Mouse (Mus musculus): ENCODE data around the gene Aspscr1.
"Not testable (repeated sequence)": the region's sequence is repeated elsewhere in the genome, so short reads cannot be mapped to it uniquely, and the experiment has no call there.

The Aspscr1 gene

DNA sequence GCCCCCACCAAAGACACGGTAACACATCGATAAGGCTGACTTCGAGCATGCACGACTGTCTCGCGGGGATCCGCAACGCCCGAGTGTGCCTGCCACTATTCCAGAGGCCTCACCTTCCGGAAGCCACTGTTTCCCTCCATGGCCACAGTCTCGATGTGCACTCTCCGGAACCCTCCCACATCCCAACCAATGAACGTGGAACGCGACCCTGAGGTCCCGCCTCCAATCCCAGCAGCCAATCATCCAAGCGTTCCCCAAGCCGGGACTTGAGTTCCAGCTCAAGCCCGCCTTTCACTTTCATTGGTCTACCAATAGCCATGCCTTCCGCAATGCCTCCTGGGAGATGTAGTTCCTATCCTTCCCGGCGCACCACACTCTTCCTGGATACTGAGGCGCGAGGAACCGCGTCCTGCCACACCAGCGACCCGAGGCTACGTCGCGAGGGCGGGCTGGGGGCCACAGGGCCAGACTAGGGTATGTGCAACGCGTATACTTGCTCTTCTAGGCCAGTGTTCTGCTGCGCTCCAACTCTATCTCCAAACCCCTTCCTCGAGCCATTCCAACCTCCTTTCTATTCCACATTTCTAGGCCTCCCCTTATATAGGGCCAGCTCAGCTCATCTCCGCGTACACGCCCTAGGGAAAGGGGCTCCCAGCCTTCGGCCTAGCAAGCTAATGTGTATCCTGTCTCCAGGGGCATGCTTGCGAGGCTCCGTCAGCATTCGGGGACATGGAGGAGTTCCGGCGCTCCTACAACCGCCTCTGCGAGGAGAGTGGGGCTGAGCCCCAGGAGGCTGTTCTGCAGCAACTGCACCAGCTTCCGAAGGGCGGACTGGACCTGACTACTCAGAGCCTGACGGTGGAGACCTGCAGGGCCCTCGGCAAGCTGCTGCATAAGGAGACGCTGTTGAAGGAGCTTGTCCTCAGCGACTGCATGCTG lies 41.1 kb downstream of the Aspscr1 start, which contains the start of the genes Cenpx and Lrrc45:
TSS of gene Cenpx (minus strand) at position 159 of the 939 bp plus-strand sequence.
TSS of gene Lrrc45 (plus strand) at position 346 of the 939 bp plus-strand sequence.
- DNase-seq (ENCODE audit: low spot score in 2 of 2): peak; percentile 92

GRCm38 (mm10) chr11:120714546-120714945 lies 41.8 kb downstream of the Aspscr1 start:
- DNase-seq (ENCODE audit: low spot score in 2 of 2): no peak

- no peak for DNase-seq (ENCODE audit: low spot score in 2 of 2)
Observed at GRCm38 (mm10) chr11:120715131-120715530, 42.4 kb downstream of the Aspscr1 start.

DNA sequence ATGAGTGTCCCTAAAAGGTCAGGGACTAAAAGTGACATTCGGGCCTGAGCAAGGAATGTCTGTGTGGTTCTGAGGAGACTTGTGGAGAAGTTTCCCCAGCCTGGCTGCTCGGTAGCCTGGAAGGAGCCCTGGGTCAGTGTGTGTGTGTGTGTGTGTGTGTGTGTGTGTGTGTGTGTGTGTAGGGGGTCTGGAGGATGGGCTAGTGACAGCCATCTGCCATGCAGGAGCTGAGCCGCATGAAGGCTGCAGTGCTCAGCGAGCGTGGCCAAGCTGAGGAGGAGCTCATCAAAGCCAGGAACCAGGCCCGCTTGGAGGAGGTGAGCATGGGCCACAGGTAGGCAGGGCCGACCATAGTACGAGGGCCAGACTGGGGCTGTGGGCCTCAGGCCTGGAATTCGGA lies 46.5 kb downstream of the Aspscr1 start:
- DNase-seq (ENCODE audit: low spot score in 2 of 2): no peak

- no peak for DNase-seq (ENCODE audit: low spot score in 2 of 2)
Observed at GRCm38 (mm10) chr11:120719841-120720376, 47.1 kb downstream of the Aspscr1 start.

DNA sequence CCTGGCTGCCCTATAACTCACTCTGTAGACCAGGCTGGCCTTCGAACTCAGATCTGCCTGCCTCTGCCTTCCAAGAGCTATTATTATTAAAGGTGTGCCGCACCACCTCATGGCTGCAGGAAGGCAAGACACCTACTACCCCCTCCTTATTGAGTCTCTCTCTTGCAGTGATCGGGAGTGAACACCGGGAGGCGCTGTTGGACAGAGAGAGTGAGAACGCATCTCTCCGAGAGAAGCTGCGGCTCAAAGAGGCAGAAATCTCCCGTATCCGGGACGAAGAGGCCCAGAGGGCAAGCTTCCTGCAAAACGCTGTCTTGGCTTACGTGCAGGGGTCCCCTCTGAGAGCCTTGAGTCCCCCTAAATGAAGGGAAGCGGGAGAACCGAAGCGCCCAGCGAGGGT lies 47.7 kb downstream of the Aspscr1 start:
- DNase-seq (ENCODE audit: low spot score in 2 of 2): peak; percentile 80 to 89

GRCm38 (mm10) chr11:120721124-120722066 lies 48.6 kb downstream of the Aspscr1 start, which contains the start of gene Rac3:
Gene Rac3, plus strand, starts transcription at chr11:120721470.
- peak in 1 of 2 experiments; percentile 35 for DNase-seq (ENCODE audit: low spot score in 2 of 2)

DNA sequence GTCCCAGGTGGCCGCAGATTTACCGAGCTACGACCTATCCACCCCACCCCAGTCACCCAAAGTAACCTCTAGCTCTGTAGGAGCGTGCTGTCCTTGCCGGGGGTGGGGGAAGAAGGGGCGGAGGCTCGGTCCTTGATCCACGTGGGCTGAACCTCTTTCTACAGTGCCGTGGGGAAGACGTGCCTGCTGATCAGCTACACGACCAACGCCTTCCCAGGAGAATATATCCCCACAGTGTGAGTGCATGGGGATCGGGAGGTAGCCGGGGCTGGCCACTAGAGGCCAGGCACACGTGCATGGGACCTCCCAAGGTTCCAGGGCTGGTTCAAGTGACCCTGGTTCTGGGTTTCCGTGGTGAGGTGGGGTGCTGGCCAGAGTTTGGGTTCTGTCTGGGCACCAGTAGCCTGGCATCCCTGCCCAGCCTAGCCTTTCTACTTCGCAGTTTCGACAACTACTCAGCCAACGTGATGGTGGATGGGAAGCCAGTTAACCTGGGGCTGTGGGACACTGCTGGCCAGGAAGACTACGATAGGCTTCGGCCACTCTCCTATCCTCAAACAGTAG lies 49.4 kb downstream of the Aspscr1 start:
- no peak for DNase-seq (ENCODE audit: low spot score in 2 of 2)

- DNase-seq (ENCODE audit: low spot score in 2 of 2): no peak
Observed at GRCm38 (mm10) chr11:120722761-120723382, 50.1 kb downstream of the Aspscr1 start.

GRCm38 (mm10) chr11:120723509-120723908 lies 50.7 kb downstream of the Aspscr1 start:
- no peak for DNase-seq (ENCODE audit: low spot score in 2 of 2)

- no peak for DNase-seq (ENCODE audit: low spot score in 2 of 2)
Observed at GRCm38 (mm10) chr11:120726243-120727168, 53.7 kb downstream of the Aspscr1 start.

DNA sequence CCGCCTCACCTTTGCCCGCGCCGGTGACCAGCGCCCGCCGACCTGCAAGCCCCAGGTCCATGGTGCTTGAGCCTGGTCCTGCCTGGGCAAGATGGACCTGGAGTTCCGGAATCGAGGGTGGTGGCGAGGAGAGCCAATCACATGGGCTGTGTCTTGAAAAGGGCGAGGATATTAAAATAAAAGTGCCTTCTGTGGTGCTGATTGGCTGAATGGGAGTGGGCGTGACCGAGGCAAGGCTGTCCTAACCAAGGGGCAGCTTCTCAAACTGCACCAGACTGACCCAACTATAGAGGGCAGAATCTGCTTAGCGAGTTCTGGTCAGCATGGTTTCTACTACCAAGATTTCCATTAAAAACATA lies 54.4 kb downstream of the Aspscr1 start, which contains the start of gene Dcxr:
TSS of gene Dcxr (minus strand) at position 113 of the 359 bp plus-strand sequence.
- DNase-seq (ENCODE audit: low spot score in 2 of 2): peak; percentile 48 to 62

DNA sequence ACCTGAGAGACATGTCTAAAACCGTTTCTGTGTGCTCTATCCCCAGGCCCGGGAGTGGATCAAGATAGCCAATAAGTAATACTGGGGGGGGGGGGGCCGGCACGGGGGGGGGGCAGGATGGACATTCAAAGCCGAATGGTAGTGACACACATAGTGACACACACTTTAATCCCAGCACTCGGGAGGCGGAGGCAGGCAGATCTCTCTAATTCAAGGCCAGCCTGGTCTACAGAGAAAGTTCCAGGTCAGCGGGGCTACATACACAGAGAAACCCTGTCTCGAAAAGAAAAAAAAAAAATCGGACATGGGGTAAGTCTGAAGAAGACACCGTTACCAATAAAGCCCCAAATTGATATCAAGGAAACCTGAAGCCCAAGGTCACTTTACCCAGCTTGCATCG lies 54.8 kb downstream of the Aspscr1 start:
- no peak for DNase-seq (ENCODE audit: low spot score in 2 of 2)

DNA sequence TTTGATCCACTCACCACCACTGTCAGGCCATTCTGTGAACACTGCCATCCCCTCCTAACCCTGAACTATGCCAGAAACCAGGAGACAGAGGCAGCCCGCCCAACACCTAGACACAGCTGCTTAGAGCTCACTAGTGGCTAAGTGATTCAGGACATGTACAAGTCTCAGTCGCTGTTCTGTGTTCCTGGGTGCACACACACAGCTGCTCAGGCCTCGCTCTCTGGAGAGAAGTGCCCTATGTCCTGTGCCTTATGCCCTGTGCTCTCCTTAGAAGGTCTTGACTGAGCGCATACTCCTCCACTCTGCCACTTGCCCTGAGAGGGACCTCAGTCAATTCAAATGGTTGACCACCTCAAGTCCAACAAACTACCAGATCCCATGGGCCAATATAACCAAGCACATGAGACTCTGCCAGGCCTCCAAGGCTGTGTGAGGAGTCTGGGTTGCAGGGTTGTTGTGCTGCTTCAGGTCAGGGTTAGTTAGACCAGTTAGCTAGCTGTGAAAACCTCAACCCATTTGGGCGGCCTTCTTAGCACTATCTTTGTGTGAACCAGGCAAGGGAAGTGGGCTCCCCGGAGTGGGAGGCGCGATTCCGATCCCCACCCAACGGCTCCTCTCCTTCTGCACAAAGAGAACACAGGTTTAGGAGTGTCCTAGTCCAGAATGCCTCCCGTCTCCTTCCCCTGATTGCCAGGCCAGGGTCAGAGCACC lies 55.9 kb downstream of the Aspscr1 start:
- DNase-seq (ENCODE audit: low spot score in 2 of 2): no peak

DNA sequence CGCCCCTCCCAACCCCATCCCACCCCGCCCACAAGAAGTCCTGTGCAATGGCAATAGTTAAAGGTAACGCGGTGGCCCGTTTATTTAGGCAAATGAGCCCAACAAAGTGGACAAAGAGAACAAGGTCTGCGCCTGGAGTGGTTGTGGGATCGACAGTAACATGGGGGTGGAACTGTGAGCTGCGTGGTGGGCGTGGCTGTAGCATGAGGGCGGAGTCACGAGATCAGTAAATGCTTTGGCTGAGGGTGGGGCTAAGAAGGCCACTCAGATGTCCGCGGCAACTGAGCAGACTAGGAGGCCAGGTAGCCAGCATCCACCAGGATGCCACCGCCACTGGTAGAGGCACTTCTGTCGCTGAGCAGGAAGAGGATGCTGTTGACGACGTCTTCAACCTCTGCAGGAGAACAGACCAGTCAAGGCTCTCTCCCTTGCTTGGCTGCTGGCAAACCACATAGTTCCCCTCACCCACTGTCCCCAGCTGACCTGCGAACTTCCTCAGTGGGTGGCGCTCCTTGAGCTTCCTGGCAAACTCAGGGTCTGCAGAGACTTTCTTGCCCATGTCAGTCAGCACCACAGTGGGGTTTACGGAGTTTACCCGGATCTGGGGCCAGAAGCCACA lies 56.8 kb downstream of the Aspscr1 start:
- DNase-seq (ENCODE audit: low spot score in 2 of 2): not testable (repeated sequence)

DNA sequence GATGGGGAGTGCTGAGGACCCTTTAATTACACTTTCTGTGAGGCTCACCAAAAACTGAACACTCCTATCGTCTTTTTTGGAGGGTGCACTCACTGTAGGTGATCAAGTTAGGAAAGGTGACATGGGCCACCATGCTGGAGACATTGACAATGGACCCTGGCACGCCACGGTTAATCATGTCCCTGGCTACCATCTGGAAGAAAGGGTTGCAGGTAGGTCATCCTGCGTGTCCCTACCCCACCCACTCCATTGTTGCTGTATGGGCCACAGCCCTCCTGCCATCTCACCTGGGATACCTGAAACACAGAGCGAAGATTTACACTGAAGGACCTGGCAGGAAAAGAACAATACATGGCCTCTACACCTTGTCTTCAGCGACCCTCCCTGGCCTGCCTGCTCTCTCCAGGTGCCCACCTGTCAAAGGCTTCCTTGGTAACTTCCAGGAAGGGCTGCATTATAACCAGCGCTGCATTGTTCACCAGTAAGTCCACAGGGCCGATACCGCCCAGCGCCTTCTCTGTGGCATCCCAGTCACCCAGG lies 57.6 kb downstream of the Aspscr1 start:
- DNase-seq (ENCODE audit: low spot score in 2 of 2): no peak

- DNase-seq (ENCODE audit: low spot score in 2 of 2): no peak
Observed at GRCm38 (mm10) chr11:120731395-120731794, 58.6 kb downstream of the Aspscr1 start.
